Mouse (Mus musculus) sigmoid colon, adult 10 weeks (tissue): ENCODE results near the gene Ift80. TPM values are rescaled to one million over a fixed set of nuclear protein-coding genes. Genes with fewer than 3 reads are reported as not detected.

Experiments
- polyA plus RNA-seq: library from polyadenylated mRNA; stranded (reverse); fragments of 350-450 nt; fragmentation: Illumina TruSeq; extraction: RNeasy Lipid Tissue Mini Kit (QIAGEN cat#74804); gene quantifications from one replicate; pipeline ENCODE4 v1.2.3, GENCODE M21; 2014; ENCODE audit warnings: low read depth, low replicate concordance

The Ift80 gene
- polyA plus RNA-seq = 20.1 TPM

DNA sequence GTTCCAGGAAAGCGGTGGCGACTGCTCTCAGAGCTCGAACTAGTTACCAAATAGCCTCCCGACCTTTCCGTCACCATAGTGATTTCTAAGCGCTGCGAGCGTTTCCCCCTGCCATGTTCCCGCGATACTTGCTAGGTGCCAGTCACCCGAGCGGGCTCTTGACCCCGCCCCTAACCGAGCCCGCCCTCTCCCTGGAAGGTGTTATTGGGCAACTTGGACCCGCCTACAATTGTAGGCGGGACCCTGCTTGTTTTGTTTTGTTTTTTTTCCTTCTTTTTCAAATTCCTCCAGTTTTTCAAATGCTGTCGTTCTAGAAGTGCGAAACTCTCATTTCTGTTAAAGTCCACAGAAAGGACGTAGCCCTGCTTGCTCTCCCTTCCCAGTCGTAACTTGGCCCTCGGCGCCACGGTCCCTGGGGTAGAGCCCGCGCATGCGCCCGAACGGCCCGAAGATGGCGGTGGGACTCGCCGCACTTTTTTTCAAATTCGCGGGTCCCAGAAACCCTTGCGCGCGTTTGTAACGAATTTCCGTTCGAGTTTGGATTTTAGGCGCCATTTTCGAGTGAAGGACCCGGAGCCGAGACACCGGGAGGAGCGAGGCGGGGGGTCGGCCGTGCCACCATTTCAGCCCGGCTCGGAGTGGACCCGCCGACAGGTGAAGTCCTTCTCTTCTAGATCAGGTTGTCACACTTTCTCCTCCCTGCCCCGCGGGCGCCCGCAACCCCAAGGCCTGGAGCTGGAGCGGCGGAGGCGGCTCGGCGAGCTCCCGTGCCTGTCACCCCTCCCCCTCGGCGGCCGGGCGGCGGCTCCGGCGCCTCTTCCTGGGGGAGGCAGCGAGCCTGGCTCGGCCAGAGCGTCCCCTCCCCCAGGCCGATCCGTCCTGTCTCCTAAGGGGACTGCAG is at the start of gene Ift80, which contains the start of gene Smc4:
Gene Ift80 (minus strand): TSS at position 134 of the 901 bp plus-strand sequence.
Gene Smc4 (plus strand): TSS at position 302 of the 901 bp plus-strand sequence.

DNA sequence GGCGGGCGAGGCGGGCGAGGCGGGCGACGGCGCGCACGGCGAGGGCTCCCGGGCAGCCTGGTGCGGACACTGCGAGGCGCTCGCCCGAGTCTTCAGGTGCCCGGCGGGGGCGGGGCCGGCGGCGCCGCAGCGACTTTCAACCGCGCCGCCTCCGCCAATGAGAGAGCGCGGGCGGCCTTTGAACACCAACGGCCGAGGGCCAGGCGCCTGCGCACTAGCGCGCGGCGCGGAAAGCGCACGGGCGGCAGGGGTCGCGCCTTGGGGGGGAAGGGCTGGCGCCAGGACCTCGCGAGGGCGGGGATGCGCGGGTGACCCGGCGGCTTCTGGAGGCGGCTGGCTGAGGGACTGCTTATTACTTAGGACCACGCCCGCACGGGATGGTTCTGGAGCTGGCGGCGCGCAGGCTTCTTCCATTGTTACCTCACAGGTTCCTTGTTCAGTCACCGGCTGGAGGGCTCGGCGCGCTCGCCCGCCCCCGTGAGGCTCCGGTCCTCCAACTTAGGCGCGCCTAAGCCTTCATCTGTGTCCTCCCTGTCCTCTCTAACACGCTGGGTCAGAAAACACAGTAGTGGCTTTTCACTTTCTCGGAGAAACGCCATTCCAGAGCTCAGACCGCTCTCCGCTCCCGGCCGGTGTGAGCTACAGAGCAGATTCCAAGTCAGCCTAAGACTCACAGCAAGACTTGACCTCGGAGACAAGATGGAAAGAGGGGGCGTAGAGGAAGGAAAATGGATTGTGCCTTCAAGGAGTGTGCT is 40.5 kb upstream of the Ift80 start, which contains the start of gene Trim59:
Gene Trim59 (minus strand): TSS at position 111 of the 755 bp plus-strand sequence.

DNA sequence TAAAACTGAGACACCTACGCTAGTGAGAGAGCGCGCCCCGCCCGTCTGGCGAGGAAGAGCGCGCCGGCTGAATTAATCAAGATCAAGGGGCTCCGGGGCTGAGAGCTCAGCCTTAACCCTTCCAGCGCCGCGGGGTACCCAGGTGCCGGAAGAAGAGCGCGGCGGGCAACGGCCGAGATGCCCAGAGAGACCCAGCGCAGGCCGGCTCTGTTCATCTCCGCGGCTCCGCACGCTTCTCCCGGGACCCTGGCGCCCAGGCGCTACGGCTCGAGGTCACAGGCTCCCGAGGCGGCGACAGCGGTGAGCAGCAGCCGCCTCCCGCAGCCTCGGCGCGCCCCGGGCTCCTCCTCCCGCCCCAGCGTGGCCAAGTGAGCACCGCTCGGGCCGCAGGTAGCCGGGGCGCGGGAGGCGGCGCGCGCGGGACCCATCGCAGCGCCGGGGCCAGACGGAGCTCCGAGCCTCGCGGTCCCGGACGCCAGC is 135.1 kb downstream of the Ift80 start, which contains the start of gene 1110032F04Rik:
Gene 1110032F04Rik (plus strand): TSS at position 376 of the 480 bp plus-strand sequence.

Other genes with a start within 250 kb of the Ift80 start
- gene 1110032F04Rik, start 135.0 kb downstream of the Ift80 start, polyA plus RNA-seq = 0.44 TPM
- 170 TPM for gene Smc4, start 168 bp upstream of the Ift80 start, polyA plus RNA-seq
- gene Trim59, start 40.2 kb upstream of the Ift80 start, polyA plus RNA-seq = 48.4 TPM
- 152 TPM for gene Kpna4, start 122.5 kb upstream of the Ift80 start, polyA plus RNA-seq
- 45.1 TPM for gene Arl14, start 217.8 kb upstream of the Ift80 start, polyA plus RNA-seq